Mouse (Mus musculus): ENCODE measurements around the gene Arl6.

DNA sequence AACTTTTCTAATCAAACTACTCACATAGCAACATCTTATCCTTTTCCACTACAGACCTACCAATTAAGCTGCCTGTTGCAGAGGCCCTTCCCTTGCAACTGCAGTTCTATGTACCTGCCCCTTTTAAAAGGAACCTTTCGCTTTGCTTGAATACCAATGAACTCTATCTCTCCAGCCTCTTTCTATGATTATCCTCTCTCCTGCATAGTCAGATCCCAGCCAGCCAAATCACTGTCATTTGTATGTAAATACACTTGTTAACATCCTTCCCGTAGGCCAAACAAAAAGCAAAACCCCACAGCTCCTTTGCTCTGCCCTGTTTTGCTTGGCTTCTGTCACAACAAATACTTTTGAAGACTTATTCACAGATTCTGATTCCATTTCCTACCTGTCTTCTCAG is 4.6 kb upstream of the Arl6 start:
- TF ChIP-seq CTCF (conservative IDR thresholded peaks at IDR 0.05; ENCODE audit: insufficient read depth, insufficient read length, low read depth, low read length) (no peak), POLR2A (IDR thresholded peaks at IDR 0.05; ENCODE audit: low read depth, low read length) (no peak)
